Mouse (Mus musculus): ENCODE data around the gene Ppp4c. TPM values are rescaled to one million over a fixed set of nuclear protein-coding genes. Genes with fewer than 3 reads are reported as not detected.

The Ppp4c gene
- polyA plus RNA-seq (2012; rRNA removed), result 212 and 213 TPM in 2 replicates

DNA sequence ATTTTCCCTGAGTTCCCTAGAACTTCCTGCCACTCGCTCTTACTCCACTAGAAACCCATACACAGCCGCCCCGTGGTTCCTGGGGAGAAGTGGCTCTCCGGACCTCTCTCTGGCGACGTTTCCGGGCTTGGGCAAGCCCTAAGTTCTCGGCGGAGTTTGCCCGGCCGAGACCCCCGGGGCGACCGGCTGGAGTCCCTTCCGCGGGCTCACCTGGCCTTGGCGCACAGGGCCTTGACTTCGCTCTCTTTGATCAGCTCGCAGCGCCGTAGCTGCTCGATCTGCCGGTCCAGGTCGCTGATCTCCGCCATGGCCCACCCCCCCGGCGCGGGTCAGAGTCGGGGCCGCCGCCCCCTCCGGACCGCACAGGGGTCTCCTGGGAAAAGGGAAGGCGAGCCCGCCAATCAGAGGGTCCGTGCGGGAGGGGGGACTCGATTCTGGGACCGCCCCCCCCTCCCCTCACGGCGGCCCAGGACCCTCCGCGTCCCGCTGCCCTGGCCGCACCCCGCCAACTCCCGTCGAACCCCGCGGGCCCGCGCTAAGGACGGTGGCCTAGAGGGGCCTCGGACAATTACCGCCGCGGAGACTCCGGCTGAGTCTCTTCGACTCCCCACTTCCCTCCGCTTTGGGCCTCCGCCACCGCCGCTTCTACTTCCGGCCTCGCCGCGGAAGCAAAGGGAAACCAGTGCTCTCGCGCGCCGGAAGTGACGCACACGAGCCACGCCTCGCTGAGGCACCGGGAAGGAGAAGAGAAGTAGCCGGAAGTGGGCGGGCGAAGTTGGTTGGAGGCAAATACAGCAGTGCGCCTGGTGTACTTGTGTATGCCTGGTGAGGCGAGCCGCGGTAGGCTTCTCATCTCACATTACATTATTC, at the start of gene Ppp4c:
Ppp4c (minus strand) TSS at position 646 of the 870 bp plus-strand sequence.

DNA sequence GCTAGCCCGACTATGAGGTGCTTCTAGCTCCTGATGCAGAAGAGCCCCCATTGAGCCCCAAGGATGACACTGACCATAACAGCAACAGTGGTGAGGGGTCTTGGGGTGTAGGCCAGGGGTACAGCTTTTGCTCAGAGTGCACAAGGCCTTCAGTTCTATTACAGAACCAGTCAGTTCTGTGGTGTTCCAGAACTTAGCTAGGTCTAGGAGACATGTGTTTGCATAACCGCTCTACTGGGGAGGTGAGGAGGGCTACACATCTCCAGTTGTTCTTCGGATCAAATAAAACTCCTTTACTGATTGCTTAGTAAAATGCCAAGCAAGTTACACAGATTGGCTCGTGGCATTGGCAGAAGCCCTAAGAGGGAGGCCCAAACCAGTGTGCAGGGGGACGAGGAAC, 39.2 kb upstream of the Ppp4c start, which contains the start of gene 4930451I11Rik:
4930451I11Rik (minus strand) TSS at position 101 of the 400 bp plus-strand sequence.

GRCm38 (mm10) chr7:126797411-126798126, 5.3 kb upstream of the Ppp4c start, which contains the start of gene Fam57b:
TSS of gene Fam57b (plus strand) at chr7:126797668.

GRCm38 (mm10) chr7:126780971-126781635, 11.2 kb downstream of the Ppp4c start, which contains the start of gene Tbx6:
TSS of gene Tbx6 (plus strand) at chr7:126781483.

DNA sequence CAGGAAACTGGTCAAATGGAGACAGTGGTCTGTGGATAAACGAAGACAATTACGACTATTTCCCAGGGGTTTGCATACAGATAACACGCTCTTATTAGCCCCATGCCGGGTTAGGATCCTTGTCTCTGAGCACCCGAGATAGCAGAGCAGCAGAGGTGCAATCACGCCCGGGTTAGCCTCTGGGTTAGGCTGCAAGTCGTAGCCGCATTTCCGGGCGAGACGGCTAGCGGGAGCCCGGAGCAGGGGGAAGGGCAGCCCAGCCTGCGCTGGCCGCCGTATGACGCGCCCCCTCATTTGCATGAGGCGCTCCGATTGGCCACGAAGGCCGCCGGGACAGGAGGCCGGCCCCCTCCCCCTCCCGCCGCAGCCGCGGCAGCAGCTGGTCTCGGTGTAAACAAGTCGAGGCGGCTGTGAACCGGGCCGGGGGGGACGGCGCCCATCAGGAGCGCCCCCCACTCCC, 15.7 kb downstream of the Ppp4c start, which contains the start of gene Ypel3:
Ypel3 (plus strand) TSS at position 358 of the 460 bp plus-strand sequence.

DNA sequence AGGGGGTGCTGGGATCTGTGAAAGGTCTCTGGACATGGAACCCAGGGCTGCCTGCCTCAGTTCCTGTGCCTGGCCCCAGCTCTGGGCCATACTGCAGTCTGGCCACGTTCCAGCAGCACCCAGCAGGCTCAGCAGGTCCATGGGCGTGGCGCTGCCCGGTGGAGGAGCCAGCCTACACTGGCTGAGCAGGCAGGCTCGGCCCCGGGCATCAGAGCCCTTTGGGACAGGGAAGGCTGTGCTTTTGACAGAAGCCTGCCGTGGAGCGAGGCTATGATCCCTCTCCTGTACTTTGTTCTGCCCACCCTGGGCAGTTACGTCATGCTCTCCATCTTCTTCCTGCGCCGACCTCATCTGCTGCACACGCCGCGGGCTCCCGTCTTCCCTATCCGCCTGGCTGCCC, 26.1 kb downstream of the Ppp4c start, which contains the start of gene Gdpd3:
Gdpd3 (plus strand) TSS at position 134 of the 400 bp plus-strand sequence.

GRCm38 (mm10) chr7:126759050-126759671, 33.1 kb downstream of the Ppp4c start, which contains the start of gene Mapk3:
TSS of gene Mapk3 (plus strand) at chr7:126759601.

Other genes starting within 250 kb of the Ppp4c start
- gene Eif3c, start 226.1 kb downstream of the Ppp4c start, polyA plus RNA-seq (2012; rRNA removed), result 129 and 135 TPM in 2 replicates
- 0.49 and 0.66 TPM in 2 replicates for gene Apobr, start 207.6 kb downstream of the Ppp4c start, polyA plus RNA-seq (2012; rRNA removed)
- 49.6 and 55.6 TPM in 2 replicates for gene Cln3, start 206.7 kb downstream of the Ppp4c start, polyA plus RNA-seq (2012; rRNA removed)
- 0.11 TPM in 1 of 2 replicates, not detected in the other for gene Il27, start 197.6 kb downstream of the Ppp4c start, polyA plus RNA-seq (2012; rRNA removed)
- gene Nupr1, start 161.6 kb downstream of the Ppp4c start, polyA plus RNA-seq (2012; rRNA removed), result 7.5 and 10.1 TPM in 2 replicates
- gene Sgf29, start 143.2 kb downstream of the Ppp4c start, polyA plus RNA-seq (2012; rRNA removed), result 57.0 and 60.0 TPM in 2 replicates
- gene Sult1a1, start 116.1 kb downstream of the Ppp4c start, polyA plus RNA-seq (2012; rRNA removed), result 2.0 and 3.4 TPM in 2 replicates
- gene Bola2, start 97.1 kb downstream of the Ppp4c start, polyA plus RNA-seq (2012; rRNA removed), result 60.3 and 69.1 TPM in 2 replicates
- gene Slx1b, start 96.7 kb downstream of the Ppp4c start, polyA plus RNA-seq (2012; rRNA removed), result 43.9 and 47.4 TPM in 2 replicates
- 87.6 and 91.0 TPM in 2 replicates for gene Coro1a, start 84.7 kb downstream of the Ppp4c start, polyA plus RNA-seq (2012; rRNA removed)
- gene Mapk3, start 32.9 kb downstream of the Ppp4c start, polyA plus RNA-seq (2012; rRNA removed), result 176 and 184 TPM in 2 replicates
- 10.8 and 13.6 TPM in 2 replicates for gene Gdpd3, start 26.2 kb downstream of the Ppp4c start, polyA plus RNA-seq (2012; rRNA removed)
- gene Ypel3, start 15.5 kb downstream of the Ppp4c start, polyA plus RNA-seq (2012; rRNA removed), result 193 and 202 TPM in 2 replicates
- gene Tbx6, start 11.0 kb downstream of the Ppp4c start, polyA plus RNA-seq (2012; rRNA removed), result 1.8 and 1.9 TPM in 2 replicates
- gene Fam57b, start 5.2 kb upstream of the Ppp4c start, polyA plus RNA-seq (2012; rRNA removed), result 145 and 162 TPM in 2 replicates
- gene 4930451I11Rik, start 39.1 kb upstream of the Ppp4c start, polyA plus RNA-seq (2012; rRNA removed), result not detected in 2 replicates
- 9.8 and 10.8 TPM in 2 replicates for gene Doc2a, start 54.9 kb upstream of the Ppp4c start, polyA plus RNA-seq (2012; rRNA removed)
- gene Hirip3, start 69.5 kb upstream of the Ppp4c start, polyA plus RNA-seq (2012; rRNA removed), result 94.8 and 104 TPM in 2 replicates
- 82.6 and 86.4 TPM in 2 replicates for gene Ino80e, start 69.9 kb upstream of the Ppp4c start, polyA plus RNA-seq (2012; rRNA removed)
- gene Taok2, start 92.2 kb upstream of the Ppp4c start, polyA plus RNA-seq (2012; rRNA removed), result 103 and 114 TPM in 2 replicates
- gene Tmem219, start 130.4 kb upstream of the Ppp4c start, polyA plus RNA-seq (2012; rRNA removed), result 30.6 and 32.0 TPM in 2 replicates
- gene Kctd13, start 136.4 kb upstream of the Ppp4c start, polyA plus RNA-seq (2012; rRNA removed), result 88.9 and 93.8 TPM in 2 replicates
- gene Asphd1, start 157.1 kb upstream of the Ppp4c start, polyA plus RNA-seq (2012; rRNA removed), result 16.9 and 17.6 TPM in 2 replicates
- gene Sez6l2, start 158.1 kb upstream of the Ppp4c start, polyA plus RNA-seq (2012; rRNA removed), result 72.8 and 76.2 TPM in 2 replicates
- 126 and 133 TPM in 2 replicates for gene Cdipt, start 183.4 kb upstream of the Ppp4c start, polyA plus RNA-seq (2012; rRNA removed)
- 0.85 and 0.95 TPM in 2 replicates for gene Cdiptos, start 183.6 kb upstream of the Ppp4c start, polyA plus RNA-seq (2012; rRNA removed)
- 3.9 and 5.7 TPM in 2 replicates for gene Mvp, start 222.1 kb upstream of the Ppp4c start, polyA plus RNA-seq (2012; rRNA removed)
- gene Pagr1b, start 224.0 kb upstream of the Ppp4c start, polyA plus RNA-seq (2012; rRNA removed), result 1.4 and 1.5 TPM in 2 replicates
- 15.3 and 18.9 TPM in 2 replicates for gene Pagr1a, start 224.9 kb upstream of the Ppp4c start, polyA plus RNA-seq (2012; rRNA removed)
- 111 and 124 TPM in 2 replicates for gene Gm42742, start 228.6 kb upstream of the Ppp4c start, polyA plus RNA-seq (2012; rRNA removed)
- gene Prrt2, start 228.7 kb upstream of the Ppp4c start, polyA plus RNA-seq (2012; rRNA removed), result 54.6 and 70.1 TPM in 2 replicates
- 309 and 326 TPM in 2 replicates for gene Maz, start 234.5 kb upstream of the Ppp4c start, polyA plus RNA-seq (2012; rRNA removed)
- 42.4 and 56.6 TPM in 2 replicates for gene Kif22, start 250.0 kb upstream of the Ppp4c start, polyA plus RNA-seq (2012; rRNA removed)